Mouse (Mus musculus): Measurements from ENCODE around the gene Nt5c2.

Gene Nt5c2

DNA sequence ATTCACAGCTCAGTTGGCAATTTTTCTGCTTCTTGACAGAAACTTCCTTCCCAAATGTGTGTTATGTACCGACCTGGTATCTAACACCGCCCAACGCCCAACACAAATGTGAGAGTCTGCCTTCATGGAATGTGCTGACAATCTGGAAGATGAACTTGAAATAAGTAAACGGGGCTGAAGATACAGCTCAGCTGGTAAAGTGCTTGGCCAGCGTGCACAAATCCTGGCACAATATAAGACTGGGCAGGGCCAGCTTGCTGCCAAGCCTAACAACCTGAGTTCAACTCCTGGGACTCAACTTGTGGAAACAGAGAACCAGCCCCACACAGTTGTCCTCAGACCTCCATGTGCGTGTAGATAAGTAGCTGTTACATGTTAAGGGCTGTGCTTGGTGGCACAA is 48.6 kb downstream of the Nt5c2 start:
- DNase-seq (ENCODE audit: low read depth), result no peak

- DNase-seq (ENCODE audit: low read depth), result no peak
Observed at GRCm38 (mm10) chr19:46965496-46965895, 49.5 kb downstream of the Nt5c2 start.

DNA sequence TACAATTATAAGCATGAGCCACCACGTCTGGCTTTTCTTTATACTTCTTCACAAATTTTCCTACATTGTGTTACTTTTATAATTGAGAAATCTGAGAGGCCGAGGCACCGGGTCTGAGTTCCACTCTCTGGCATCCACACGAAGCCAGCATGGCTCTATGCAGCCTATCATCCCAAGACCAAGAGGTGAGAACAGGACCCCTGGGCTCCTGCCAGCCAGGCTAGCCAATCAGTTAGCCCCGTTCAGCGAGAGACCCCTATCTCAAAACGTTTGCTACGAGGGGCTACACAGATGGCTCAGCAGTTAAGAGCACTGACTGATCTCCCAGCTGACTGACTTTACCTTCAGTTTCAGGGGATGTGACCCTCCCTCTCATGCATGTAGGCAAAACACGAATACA is 50.6 kb downstream of the Nt5c2 start:
- no peak for DNase-seq (ENCODE audit: low read depth)

- DNase-seq (ENCODE audit: low read depth), result no peak
Observed at GRCm38 (mm10) chr19:46963440-46963839, 51.5 kb downstream of the Nt5c2 start.

DNA sequence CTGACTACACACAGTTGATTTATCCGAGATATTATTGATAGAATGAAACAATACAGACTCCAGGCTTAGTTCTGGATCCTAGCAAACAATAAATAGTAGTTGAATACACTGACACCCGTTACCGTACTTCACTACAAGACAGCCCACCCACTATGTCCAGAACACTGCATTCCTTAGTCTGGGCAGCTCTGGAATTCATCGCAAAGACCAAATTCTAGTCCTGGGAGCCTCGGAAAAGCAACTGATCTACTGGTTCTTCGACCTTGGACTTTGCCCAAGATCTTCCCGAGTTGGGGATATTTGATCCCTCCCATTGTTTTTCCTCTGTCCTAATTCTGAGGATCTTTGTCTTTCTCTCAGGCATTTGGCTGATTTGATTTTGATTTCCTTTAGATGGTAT is 52.1 kb downstream of the Nt5c2 start:
- no peak for DNase-seq (ENCODE audit: low read depth)

- DNase-seq (ENCODE audit: low read depth), result peak; percentile 85
Observed at GRCm38 (mm10) chr19:46962171-46962772, 52.7 kb downstream of the Nt5c2 start.

DNA sequence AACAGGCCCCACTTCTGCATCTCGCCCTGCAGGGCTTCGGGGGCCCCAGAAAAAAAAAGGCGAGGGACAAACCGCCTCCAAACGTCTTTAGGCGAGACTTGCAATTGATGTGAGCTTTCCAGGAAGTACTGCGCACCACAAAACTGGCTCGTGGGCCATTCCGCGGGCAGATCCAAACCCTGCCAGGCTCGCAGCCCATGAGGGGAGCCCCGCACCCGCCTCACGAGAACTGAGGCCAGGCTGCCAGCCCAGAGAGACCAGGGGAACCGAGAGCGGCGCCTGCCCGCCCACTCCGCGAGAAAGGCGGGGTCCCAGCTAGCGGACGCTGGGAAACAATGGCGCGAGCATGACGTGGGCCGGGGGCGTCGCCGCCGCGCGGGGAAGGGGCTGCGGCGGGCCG is 53.3 kb downstream of the Nt5c2 start:
- DNase-seq (ENCODE audit: low read depth), result peak; percentile 84

GRCm38 (mm10) chr19:46961047-46961651 is 53.8 kb downstream of the Nt5c2 start:
- DNase-seq (ENCODE audit: low read depth), result no peak

- DNase-seq (ENCODE audit: low read depth), result peak; percentile 28
Observed at GRCm38 (mm10) chr19:46960101-46961046, 54.6 kb downstream of the Nt5c2 start.

GRCm38 (mm10) chr19:46959536-46959935 is 55.4 kb downstream of the Nt5c2 start:
- DNase-seq (ENCODE audit: low read depth), result no peak

- DNase-seq (ENCODE audit: low read depth), result no peak
Observed at GRCm38 (mm10) chr19:46958566-46958965, 56.4 kb downstream of the Nt5c2 start.

DNA sequence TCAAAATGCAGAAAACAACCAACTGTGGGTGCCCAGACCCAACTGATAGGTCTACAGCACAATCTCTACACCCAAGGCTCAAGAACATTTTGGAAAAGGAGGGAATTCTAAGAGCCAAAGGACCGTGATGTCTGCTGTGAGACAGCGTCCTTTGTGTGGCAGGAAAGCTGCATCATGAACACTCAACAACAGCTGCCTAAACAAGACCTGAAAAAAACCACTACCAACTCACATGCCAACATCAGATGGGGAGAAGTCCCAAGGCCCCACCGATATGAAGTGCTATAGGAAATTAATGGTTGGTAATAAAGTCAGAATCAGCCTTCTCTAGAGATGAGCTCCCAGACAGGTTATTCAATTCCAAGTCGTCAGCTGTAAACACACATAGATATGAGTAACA is 57.0 kb downstream of the Nt5c2 start:
- no peak for DNase-seq (ENCODE audit: low read depth)

GRCm38 (mm10) chr19:46957001-46957400 is 58.0 kb downstream of the Nt5c2 start:
- DNase-seq (ENCODE audit: low read depth), result no peak

DNA sequence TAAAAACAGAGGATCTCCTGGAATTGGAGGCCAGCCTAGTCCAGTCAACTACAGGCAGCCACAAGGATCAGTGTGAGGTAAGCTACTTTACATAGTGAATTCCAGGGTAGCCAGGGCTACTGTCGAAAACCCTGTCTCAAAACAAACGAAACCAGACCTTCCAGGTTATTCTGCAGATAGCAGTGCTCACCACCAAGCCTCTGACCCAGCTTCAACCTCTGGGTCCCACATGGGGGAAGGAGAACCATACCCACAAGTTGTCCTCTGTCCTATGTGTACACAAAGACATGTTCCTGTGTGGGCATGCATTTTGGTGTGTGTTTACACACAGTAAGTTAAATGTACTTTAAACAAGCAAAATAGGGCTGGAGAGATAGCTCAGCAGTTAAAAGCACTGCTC is 58.5 kb downstream of the Nt5c2 start:
- no peak for DNase-seq (ENCODE audit: low read depth)

GRCm38 (mm10) chr19:46955630-46956029 is 59.3 kb downstream of the Nt5c2 start:
- no peak for DNase-seq (ENCODE audit: low read depth)

GRCm38 (mm10) chr19:46953536-46953935 is 61.4 kb downstream of the Nt5c2 start:
- no peak for DNase-seq (ENCODE audit: low read depth)

- DNase-seq (ENCODE audit: low read depth), result no peak
Observed at GRCm38 (mm10) chr19:46952986-46953385, 62.0 kb downstream of the Nt5c2 start.

- DNase-seq (ENCODE audit: low read depth), result no peak
Observed at GRCm38 (mm10) chr19:46944341-46944740, 70.6 kb downstream of the Nt5c2 start.

GRCm38 (mm10) chr19:46937173-46937572 is 77.8 kb downstream of the Nt5c2 start:
- DNase-seq (ENCODE audit: low read depth), result no peak

DNA sequence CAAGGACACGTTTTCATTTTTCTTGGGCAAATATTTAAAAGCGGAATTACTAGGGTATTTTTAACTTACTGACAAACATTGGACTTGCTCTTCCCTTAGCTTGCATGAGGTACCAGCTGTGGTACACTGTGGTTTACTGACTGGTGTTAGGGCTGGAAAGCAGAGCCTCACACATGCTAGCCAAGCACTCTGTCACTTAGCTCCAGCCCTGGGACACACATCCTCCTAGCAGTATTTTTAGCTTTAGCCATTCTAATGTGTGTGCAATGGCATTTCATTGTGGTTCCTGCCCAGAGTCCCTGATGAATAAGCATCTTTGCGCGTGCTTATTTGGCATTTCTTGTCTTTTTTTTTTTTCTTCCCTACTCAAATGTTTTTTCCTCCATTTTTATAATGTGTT is 80.9 kb downstream of the Nt5c2 start:
- DNase-seq (ENCODE audit: low read depth), result no peak

DNA sequence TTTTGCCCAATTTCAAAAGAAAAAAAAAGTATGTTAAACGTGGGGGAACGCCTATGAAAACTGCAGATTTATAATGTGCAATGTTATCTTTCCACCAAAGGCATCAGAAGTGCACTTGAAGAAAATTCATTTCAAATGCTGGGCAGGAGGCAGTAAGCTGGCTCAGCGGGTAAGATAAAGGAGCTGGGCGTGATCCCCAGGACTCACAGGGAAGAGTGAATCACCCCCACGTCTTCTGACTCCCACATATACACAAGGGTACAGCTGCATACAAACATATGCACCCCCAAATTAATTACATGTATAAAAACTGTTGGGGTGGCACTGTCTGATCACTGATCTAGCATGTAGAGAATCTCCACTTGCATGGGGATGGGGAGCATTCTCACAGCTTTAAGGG is 82.3 kb downstream of the Nt5c2 start:
- DNase-seq (ENCODE audit: low read depth), result no peak

DNA sequence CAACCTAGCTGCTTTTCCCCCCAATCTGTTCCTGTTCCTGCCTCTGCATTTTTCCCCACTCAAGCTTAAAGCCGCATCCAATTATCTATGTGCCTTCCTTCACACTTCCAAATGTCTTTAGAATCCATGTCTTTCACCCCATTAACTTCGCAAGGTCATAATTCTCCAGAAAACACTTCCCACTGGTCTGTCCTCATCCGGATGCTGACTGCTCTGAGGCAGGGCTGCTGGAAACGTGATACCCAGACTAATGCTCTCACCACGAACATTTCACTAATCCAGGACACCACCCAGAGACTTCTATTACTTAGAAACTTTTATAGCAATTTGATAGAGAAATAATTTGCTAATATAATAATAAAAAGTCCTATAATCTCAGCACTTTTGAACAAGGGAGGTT is 84.9 kb downstream of the Nt5c2 start:
- DNase-seq (ENCODE audit: low read depth), result no peak

DNA sequence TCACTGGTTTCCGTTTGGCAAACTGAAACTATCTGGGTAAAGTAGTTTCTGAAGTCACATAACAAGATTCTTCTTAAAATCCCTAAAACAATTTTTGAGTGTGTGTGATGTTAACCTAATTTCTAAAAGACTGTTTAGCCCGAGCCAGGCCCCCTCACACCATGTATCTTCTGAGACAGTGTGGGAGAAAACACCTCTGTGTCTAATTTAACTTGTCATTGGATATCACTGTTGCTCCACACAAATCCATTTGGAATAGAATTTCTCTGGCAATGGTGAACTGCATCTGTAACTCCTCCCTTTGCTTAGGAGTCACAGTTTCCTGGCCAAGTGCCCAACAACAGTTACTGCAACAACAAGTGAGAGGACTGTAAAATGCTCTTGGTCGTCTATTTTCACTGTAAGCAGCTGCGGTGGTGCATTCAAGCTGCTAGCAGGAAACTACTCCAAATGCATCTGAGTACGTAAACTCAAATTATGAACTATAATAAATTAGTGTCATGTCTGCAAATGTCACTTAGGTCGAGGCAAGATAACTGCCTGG is 85.8 kb downstream of the Nt5c2 start:
- DNase-seq (ENCODE audit: low read depth), result peak; percentile 73
